Mouse (Mus musculus): ENCODE results near the gene Zfp661.

Gene Zfp661

GRCm38 (mm10) chr2:127550446-127550845 is 36.4 kb downstream of the Zfp661 start:
- DNase-seq: no peak

GRCm38 (mm10) chr2:127549711-127550110 is 37.2 kb downstream of the Zfp661 start:
- DNase-seq: no peak

DNA sequence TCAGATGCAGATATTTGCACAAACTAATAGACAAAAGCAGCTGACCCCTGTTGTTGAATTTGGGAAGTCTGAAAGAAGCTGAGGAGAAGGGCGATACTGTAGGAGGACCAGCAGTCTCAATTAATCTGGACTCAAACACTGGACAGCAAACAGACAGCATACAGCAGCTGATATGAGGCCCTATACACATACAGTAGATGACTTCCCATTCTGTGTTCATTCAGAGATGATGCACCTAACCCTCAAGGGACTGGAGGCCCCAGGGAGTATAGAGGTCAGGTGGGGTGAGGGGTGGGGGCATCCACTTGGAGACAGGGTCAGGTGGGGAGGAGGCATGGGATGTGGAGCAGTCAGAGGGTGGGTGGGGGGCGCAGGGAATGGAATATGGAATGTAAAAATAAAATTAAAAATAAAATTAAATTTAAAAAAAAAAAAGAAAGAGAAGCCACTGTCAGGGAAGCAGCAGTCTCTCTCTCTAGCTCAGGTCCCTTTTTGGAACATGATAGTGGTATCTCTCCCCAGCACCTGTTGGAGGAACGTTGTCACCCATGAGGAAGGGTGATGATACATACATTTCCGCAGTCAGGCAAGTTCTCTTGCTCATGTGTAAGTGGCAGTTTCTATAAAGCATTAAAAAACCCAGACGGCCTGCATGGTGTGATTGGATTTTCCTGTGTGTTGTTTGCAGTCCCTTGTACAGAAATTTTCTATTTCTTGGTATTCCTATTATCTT is 38.4 kb downstream of the Zfp661 start:
- DNase-seq: no peak

DNA sequence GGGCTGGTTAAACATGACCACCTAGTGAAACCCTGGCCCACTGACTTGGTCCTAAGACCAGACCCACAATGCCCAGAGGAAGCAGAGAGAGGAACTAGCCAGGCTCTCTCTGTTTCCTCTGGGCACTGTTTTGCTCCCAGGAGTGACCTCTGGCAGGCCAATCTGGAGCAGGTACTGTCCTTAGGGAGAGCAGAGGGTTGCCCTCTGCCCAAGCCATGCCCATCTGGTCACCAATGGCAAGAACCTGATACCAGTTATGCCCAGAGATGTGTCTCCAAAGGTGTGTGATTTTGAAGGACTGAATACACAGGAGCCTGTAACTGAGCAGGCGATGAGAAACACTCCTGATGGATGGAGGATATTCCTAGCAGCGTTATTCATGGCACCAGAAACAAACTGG is 45.2 kb downstream of the Zfp661 start:
- DNase-seq: no peak

GRCm38 (mm10) chr2:127541185-127541584 is 45.7 kb downstream of the Zfp661 start, which contains the start of gene Prom2:
Gene Prom2, minus strand, starts transcription at chr2:127541467.
- DNase-seq: peak; percentile 35 to 66

DNA sequence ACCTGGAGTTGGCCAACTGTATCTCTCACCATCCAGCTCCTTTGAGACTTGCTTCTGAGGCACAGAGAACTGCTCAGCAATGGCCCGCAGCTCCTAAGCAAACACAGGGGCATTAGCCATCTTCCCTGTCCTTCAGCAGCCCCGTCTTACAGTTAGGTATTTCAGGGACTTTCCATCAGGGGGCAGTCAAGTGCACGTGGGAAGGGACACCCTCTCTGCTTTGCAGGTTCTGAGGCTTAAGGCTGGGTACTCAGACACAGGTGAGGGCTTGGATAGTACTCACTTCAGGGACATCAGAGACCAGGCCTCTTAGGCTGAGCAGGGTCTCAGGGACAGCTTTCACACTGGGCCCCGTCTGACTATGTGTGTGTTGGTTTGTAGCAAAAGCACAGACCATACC is 47.4 kb downstream of the Zfp661 start:
- peak; percentile 13 to 47 for DNase-seq

DNA sequence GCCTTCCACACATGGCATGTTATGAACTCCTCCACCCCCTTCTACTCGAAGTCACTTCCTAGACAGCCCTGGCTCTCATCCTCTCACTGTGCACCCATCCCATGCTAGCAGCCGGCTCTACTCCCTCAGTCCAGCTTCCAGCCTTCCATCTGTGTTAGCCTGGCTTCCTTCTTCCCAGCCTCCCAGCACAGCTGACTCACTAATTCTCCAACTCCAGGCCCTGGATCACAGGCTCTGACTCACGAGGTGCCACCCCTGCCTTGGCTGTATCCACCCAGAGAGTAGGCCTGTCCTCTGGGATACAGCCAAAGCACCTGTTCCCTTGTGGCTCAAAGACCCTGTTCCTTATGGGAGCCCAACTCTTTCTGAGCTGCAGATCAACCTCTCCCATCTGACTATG is 49.3 kb downstream of the Zfp661 start:
- DNase-seq: no peak

DNA sequence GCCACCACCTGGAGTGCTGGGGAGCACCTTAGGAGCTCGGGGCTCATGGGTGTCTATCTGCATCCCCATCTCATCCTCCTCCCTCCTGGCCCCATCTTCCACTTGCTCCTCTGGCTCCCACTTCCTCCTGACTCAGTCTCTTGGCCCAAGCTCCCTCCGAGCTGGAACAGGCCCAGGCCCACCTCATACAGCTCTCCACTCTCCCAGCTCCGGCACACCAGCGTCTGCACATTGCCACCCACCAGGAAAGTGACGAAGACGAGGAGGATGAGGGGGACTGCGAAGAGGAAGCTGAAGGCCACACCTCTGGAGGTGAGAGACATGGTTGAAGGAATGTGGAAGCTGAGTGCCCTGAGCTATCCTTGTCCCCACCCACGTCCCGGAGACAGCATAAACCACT is 51.5 kb downstream of the Zfp661 start:
- no peak for DNase-seq

DNA sequence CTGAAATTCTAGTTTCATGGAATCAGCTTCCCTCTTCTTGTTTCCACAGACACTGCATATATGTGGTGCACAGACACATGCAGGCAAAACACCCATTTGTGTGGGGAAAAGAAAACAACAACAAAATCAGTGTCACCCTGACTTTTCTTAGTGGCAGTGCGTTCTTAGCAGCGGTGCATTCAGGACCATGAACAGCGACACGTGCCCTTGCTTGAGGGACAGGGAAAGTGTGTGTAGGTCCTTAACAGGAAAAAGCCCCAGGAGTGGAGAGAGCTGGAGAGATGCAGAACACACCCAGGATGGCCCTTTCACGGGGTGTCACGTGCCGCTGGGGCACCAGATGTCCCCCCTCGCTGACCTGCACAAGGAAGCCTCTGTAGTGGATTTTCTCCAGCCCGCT is 54.5 kb downstream of the Zfp661 start:
- peak in 1 of 2 experiments; percentile 55 for DNase-seq

GRCm38 (mm10) chr2:127531592-127531991 is 55.3 kb downstream of the Zfp661 start:
- no peak for DNase-seq

DNA sequence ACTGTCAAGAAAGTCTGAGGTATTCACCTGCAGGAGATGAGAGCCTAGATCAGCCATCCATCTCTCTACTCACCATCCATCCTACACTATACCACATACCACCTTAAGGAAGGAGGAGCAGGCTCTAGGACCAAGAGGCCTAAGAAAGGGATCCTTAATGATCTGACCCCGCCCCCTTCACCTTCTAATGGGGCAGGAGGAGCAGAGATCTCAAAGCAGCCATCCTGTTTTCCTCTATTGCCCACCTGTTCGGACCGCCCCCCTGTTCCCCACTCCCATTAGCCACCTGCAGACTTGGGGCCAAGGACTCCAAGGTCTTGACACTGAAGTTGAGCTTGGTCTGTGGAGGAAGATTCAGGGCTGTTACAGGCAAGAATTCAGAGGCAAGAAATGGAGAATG is 56.5 kb downstream of the Zfp661 start:
- no peak for DNase-seq

DNA sequence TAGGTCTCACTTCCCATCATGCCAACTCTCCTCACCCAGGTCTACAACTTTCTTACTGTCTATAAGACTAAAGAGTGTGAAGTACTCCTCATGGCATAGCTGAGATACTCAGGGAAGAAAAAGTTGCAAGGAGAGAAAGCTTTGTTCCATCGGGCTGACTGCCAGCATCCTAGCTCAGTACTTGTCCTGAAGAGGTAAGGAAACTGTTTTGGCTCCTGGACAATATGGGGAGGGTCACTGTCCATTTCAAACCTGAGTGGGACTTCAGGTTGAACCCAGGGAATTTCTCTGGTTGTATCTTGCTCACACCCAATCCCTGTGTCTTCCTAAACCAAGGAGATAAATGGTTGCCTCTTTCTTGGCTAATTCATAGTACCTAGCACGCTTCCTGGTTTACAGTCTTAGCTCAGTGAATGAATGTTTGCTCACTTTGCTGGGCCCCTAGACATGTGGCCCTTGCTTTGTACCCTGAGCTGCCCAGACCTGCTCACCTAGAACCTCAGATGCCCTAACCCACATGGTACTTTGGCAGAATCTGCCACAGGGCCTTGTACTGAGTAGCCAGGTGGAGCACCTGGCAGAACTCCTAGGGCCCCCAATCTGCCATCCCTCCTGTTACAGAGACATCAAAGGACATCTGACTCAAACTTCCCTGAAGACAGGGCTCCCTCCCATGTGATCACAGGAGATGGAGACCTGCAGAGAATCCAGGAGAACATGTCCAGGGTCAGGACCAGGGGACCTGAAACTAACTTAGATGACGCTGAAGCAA is 61.7 kb downstream of the Zfp661 start:
- no peak for DNase-seq
